Mouse (Mus musculus): ENCODE measurements around the gene Calr4. TPM values are rescaled to one million over a fixed set of nuclear protein-coding genes. Genes with fewer than 3 reads are reported as not detected.
A peak's percentile ranks its signal among the peaks of the same experiment; 100 is the strongest.

Calr4 gene
- polyA plus RNA-seq, 1 experiment from 2014 or later = not detected

- no peak for ATAC-seq (replicated peaks; ENCODE audit: extremely low read depth, insufficient read depth, low FRiP score)
- no peak overlapping the region for H3K4me3 ChIP-seq (ENCODE audit: low read length)
- no peaks in the 10 kb centered on the region for H3K27me3 ChIP-seq (ENCODE audit: control insufficient read depth, insufficient read depth, low read length)
- H3K36me3 ChIP-seq (ENCODE audit: control insufficient read depth, insufficient read depth) = no peaks in the 10 kb centered on the region
- H3K27ac ChIP-seq (ENCODE audit: low read length) = no peak overlapping the region
- no peaks in the 10 kb centered on the region for H3K9me3 ChIP-seq (replicated peaks; ENCODE audit: control insufficient read depth, low read length)
- H3K9ac ChIP-seq (ENCODE audit: low read length) = no peak overlapping the region
- no peaks in the 10 kb centered on the region for H3K4me1 ChIP-seq (ENCODE audit: control insufficient read depth, insufficient read depth, low read length)
- no peak overlapping the region for H3K4me2 ChIP-seq (ENCODE audit: low read depth, low read length)
- WGBS = 54% methylated on average over 6 of the region's 6 CpGs
These were observed 27.8 kb downstream of the Calr4 start for GRCm38 (mm10) chr4:109262068-109262467.

- Histone ChIP-seq H3K9me3 (replicated peaks; ENCODE audit: control insufficient read depth, low read length) (no peaks in the 10 kb centered on the region), H3K9ac (ENCODE audit: low read length) (no peak overlapping the region), H3K4me1 (ENCODE audit: control insufficient read depth, insufficient read depth, low read length) (no peaks in the 10 kb centered on the region), H3K27ac (ENCODE audit: low read length) (no peak overlapping the region), H3K36me3 (ENCODE audit: control insufficient read depth, insufficient read depth) (no peaks in the 10 kb centered on the region), H3K4me3 (ENCODE audit: low read length) (no peak overlapping the region), H3K27me3 (ENCODE audit: control insufficient read depth, insufficient read depth, low read length) (no peaks in the 10 kb centered on the region), H3K4me2 (ENCODE audit: low read depth, low read length) (no peak overlapping the region)
- ATAC-seq (replicated peaks; ENCODE audit: extremely low read depth, insufficient read depth, low FRiP score) = no peak
- 74% methylated on average over 3 of the region's 3 CpGs for WGBS
These were observed 31.8 kb downstream of the Calr4 start for GRCm38 (mm10) chr4:109266056-109266455.

- no peak for ATAC-seq (replicated peaks; ENCODE audit: extremely low read depth, insufficient read depth, low FRiP score)
- H3K36me3 ChIP-seq (ENCODE audit: control insufficient read depth, insufficient read depth) = no peaks in the 10 kb centered on the region
- no peak overlapping the region for H3K9ac ChIP-seq (ENCODE audit: low read length)
- no peak overlapping the region for H3K27ac ChIP-seq (ENCODE audit: low read length)
- no peaks in the 10 kb centered on the region for H3K9me3 ChIP-seq (replicated peaks; ENCODE audit: control insufficient read depth, low read length)
- H3K4me1 ChIP-seq (ENCODE audit: control insufficient read depth, insufficient read depth, low read length) = no peaks in the 10 kb centered on the region
- no peaks in the 10 kb centered on the region for H3K27me3 ChIP-seq (ENCODE audit: control insufficient read depth, insufficient read depth, low read length)
- H3K4me3 ChIP-seq (ENCODE audit: low read length) = no peak overlapping the region
- H3K4me2 ChIP-seq (ENCODE audit: low read depth, low read length) = no peak overlapping the region
- WGBS = 68% methylated on average over 2 of the region's 2 CpGs
These were observed 32.5 kb downstream of the Calr4 start for GRCm38 (mm10) chr4:109266744-109267143.

GRCm38 (mm10) chr4:109267452-109267851, 33.2 kb downstream of the Calr4 start:
- 79% methylated on average over 3 of the region's 3 CpGs for WGBS
- no peak overlapping the region for H3K27ac ChIP-seq (ENCODE audit: low read length)

DNA sequence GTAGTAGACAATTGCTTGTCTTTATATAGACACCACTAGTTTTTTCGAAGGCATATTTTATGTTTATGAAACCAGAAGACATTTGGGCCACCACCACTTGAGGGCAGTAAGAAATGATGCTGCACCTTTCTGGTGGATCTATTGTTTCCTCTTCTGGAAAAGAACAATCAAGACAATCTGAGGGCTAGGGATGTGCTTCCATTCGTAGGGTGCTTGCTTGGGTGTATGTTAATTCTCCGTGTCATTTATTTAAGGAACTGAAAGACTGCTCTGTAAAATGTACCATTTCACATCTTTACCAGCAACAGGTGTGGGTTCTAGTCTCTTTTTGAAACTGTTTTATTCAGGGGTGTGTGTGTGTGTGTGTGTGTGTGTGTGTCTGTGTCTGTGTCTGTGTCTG, 34.6 kb downstream of the Calr4 start:
- no peaks in the 10 kb centered on the region for H3K27me3 ChIP-seq (ENCODE audit: control insufficient read depth, insufficient read depth, low read length)

More at GRCm38 (mm10) chr4:109267452-109267851, 33.2 kb downstream of the Calr4 start:
- no peak overlapping the region for H3K9ac ChIP-seq (ENCODE audit: low read length)
- H3K36me3 ChIP-seq (ENCODE audit: control insufficient read depth, insufficient read depth) = no peaks in the 10 kb centered on the region
- no peaks in the 10 kb centered on the region for H3K27me3 ChIP-seq (ENCODE audit: control insufficient read depth, insufficient read depth, low read length)
- H3K4me3 ChIP-seq (ENCODE audit: low read length) = no peak overlapping the region
- no peaks in the 10 kb centered on the region for H3K4me1 ChIP-seq (ENCODE audit: control insufficient read depth, insufficient read depth, low read length)
- H3K9me3 ChIP-seq (replicated peaks; ENCODE audit: control insufficient read depth, low read length) = no peaks in the 10 kb centered on the region
- ATAC-seq (replicated peaks; ENCODE audit: extremely low read depth, insufficient read depth, low FRiP score) = no peak
- no peak overlapping the region for H3K4me2 ChIP-seq (ENCODE audit: low read depth, low read length)

GRCm38 (mm10) chr4:109271803-109272202, 37.5 kb downstream of the Calr4 start:
- H3K27me3 ChIP-seq (ENCODE audit: control insufficient read depth, insufficient read depth, low read length) = no peaks in the 10 kb centered on the region
- no peaks in the 10 kb centered on the region for H3K36me3 ChIP-seq (ENCODE audit: control insufficient read depth, insufficient read depth)
- ATAC-seq (replicated peaks; ENCODE audit: extremely low read depth, insufficient read depth, low FRiP score) = no peak
- H3K4me2 ChIP-seq (ENCODE audit: low read depth, low read length) = no peak overlapping the region
- no peak overlapping the region for H3K27ac ChIP-seq (ENCODE audit: low read length)
- no peaks in the 10 kb centered on the region for H3K4me1 ChIP-seq (ENCODE audit: control insufficient read depth, insufficient read depth, low read length)
- no peaks in the 10 kb centered on the region for H3K9me3 ChIP-seq (replicated peaks; ENCODE audit: control insufficient read depth, low read length)
- no peak overlapping the region for H3K9ac ChIP-seq (ENCODE audit: low read length)
- 91% methylated on average over 4 of the region's 4 CpGs for WGBS
- H3K4me3 ChIP-seq (ENCODE audit: low read length) = no peak overlapping the region

More for the DNA sequence above, 34.6 kb downstream of the Calr4 start:
- ATAC-seq (replicated peaks; ENCODE audit: extremely low read depth, insufficient read depth, low FRiP score) = no peak
- Histone ChIP-seq H3K9ac (ENCODE audit: low read length) (no peak overlapping the region), H3K36me3 (ENCODE audit: control insufficient read depth, insufficient read depth) (no peaks in the 10 kb centered on the region), H3K4me1 (ENCODE audit: control insufficient read depth, insufficient read depth, low read length) (no peaks in the 10 kb centered on the region), H3K4me2 (ENCODE audit: low read depth, low read length) (no peak overlapping the region), H3K27ac (ENCODE audit: low read length) (no peak overlapping the region), H3K4me3 (ENCODE audit: low read length) (no peak overlapping the region), H3K9me3 (replicated peaks; ENCODE audit: control insufficient read depth, low read length) (no peaks in the 10 kb centered on the region)
- 80% methylated on average over 3 of the region's 3 CpGs for WGBS

GRCm38 (mm10) chr4:109273586-109274240, 39.4 kb downstream of the Calr4 start:
- Histone ChIP-seq H3K4me2 (ENCODE audit: low read depth, low read length) (no peak overlapping the region), H3K9ac (ENCODE audit: low read length) (no peak overlapping the region), H3K4me1 (ENCODE audit: control insufficient read depth, insufficient read depth, low read length) (no peaks in the 10 kb centered on the region), H3K36me3 (ENCODE audit: control insufficient read depth, insufficient read depth) (no peaks in the 10 kb centered on the region), H3K4me3 (ENCODE audit: low read length) (no peak overlapping the region), H3K27ac (ENCODE audit: low read length) (no peak overlapping the region), H3K9me3 (replicated peaks; ENCODE audit: control insufficient read depth, low read length) (no peaks in the 10 kb centered on the region), H3K27me3 (ENCODE audit: control insufficient read depth, insufficient read depth, low read length) (no peaks in the 10 kb centered on the region)
- WGBS = 83% methylated on average over 2 of the region's 2 CpGs
- ATAC-seq (replicated peaks; ENCODE audit: extremely low read depth, insufficient read depth, low FRiP score) = no peak

DNA sequence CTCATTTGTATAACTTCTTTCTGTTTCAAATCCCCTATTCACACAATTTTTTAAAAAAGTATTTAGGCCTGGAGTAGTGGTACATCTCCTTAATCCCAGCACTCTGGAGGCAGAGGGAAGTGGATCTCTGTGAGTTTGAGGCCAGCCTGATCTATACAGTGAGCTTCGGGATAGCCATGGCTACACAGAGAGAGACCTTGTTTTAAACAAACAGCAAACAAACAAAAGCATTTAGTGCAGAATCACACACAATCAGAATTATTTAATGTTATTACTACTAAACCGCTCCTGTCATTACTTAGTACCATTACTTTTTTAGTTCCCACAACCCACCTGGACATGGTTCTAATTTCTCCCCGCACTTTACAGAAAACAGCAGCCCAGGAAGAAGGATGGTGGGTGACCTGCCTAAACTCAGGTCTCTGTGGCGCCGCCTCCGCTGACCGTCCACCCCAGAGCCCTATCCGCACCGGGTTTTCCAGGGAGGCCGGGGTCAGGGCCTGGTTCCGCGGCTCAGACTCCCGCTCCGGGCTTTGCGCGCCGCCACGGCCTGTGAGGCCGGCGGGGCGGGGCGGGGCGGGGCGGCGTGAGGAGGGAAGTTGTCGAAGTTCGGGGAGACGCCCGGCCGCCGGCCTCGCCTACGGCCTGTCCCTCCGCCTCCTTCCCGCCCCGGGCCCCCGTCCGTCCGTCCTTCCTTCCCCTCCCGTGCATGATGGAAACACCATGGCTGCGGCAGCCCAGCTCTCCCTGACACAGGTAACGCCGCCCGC, 45.6 kb downstream of the Calr4 start, which contains the start of gene Eps15:
Gene Eps15, plus strand, starts transcription at position 580 of the 770 bp plus-strand sequence.
- no peaks in the 10 kb centered on the region for H3K36me3 ChIP-seq (ENCODE audit: control insufficient read depth, insufficient read depth)
- peak within 1 kb of the TSS; percentile 85 for H3K27ac ChIP-seq (ENCODE audit: low read length)
- H3K4me2 ChIP-seq (ENCODE audit: low read depth, low read length) = peak within 1 kb of the TSS; percentile 90
- H3K4me1 ChIP-seq (ENCODE audit: control insufficient read depth, insufficient read depth, low read length) = peaks cover 12% of the 10 kb centered on the region
- peak within 1 kb of the TSS; percentile 92 for H3K4me3 ChIP-seq (ENCODE audit: low read length)
- no peaks in the 10 kb centered on the region for H3K9me3 ChIP-seq (replicated peaks; ENCODE audit: control insufficient read depth, low read length)
- H3K27me3 ChIP-seq (ENCODE audit: control insufficient read depth, insufficient read depth, low read length) = no peaks in the 10 kb centered on the region
- peak; percentile 97 for ATAC-seq (replicated peaks; ENCODE audit: extremely low read depth, insufficient read depth, low FRiP score)
- WGBS = 5% methylated on average over 32 of the region's 44 CpGs
- H3K9ac ChIP-seq (ENCODE audit: low read length) = peak within 1 kb of the TSS; percentile 91

GRCm38 (mm10) chr4:109280459-109281160, 46.3 kb downstream of the Calr4 start:
- Histone ChIP-seq H3K4me1 (ENCODE audit: control insufficient read depth, insufficient read depth, low read length) (peaks cover 12% of the 10 kb centered on the region), H3K27ac (ENCODE audit: low read length) (peak overlapping the region; percentile 85), H3K9me3 (replicated peaks; ENCODE audit: control insufficient read depth, low read length) (no peaks in the 10 kb centered on the region), H3K4me3 (ENCODE audit: low read length) (peak overlapping the region; percentile 92), H3K4me2 (ENCODE audit: low read depth, low read length) (peak overlapping the region; percentile 90), H3K9ac (ENCODE audit: low read length) (peak overlapping the region; percentile 91), H3K36me3 (ENCODE audit: control insufficient read depth, insufficient read depth) (no peaks in the 10 kb centered on the region), H3K27me3 (ENCODE audit: control insufficient read depth, insufficient read depth, low read length) (no peaks in the 10 kb centered on the region)
- peak; percentile 79 for ATAC-seq (replicated peaks; ENCODE audit: extremely low read depth, insufficient read depth, low FRiP score)
- 1% methylated on average over 74 of the region's 85 CpGs for WGBS
